8 mouse cellular contexts compared by ENCODE assay signal in genomic region chr1:22805726-22806625, GRCm38 (mm10). TPM values are rescaled to one million over a fixed set of nuclear protein-coding genes. Genes with fewer than 3 reads are reported as not detected.
DNase-seq lines count a peak whose midpoint lies in the region; ATAC-seq and TF ChIP-seq lines count a peak whose summit lies in the region.

TSS of gene Rims1 (minus strand) at chr1:22805994.

- H3K79me3 ChIP-seq in C2C12 (ENCODE audit: low read depth): no peaks in the 10 kb centered on the region

- TF ChIP-seq CTCF in C2C12 (IDR thresholded peaks at IDR 0.05; ENCODE audit: control insufficient read depth, insufficient read depth, insufficient read length): no peak
- TF ChIP-seq CTCF in olfactory bulb, adult 2 months (IDR thresholded peaks at IDR 0.05; ENCODE audit: insufficient read depth, low read depth, low read length): no peak

- peak within 1 kb of the TSS; percentile 83 for H3K9ac ChIP-seq in embryonic facial prominence, embryonic 13.5 days
- H3K9ac ChIP-seq in heart, embryonic 12.5 days: peak within 1 kb of the TSS; percentile 78
- H3K9ac ChIP-seq in liver, embryonic 16.5 days (ENCODE audit: low read depth, low read length): peak within 1 kb of the TSS; percentile 37; the same call in 1 of the 2 replicates

- no peak for TF ChIP-seq POLR2A in olfactory bulb, adult 2 months (IDR thresholded peaks at IDR 0.05; ENCODE audit: insufficient read depth, low read depth, low read length)

- peaks cover 5% of the 10 kb centered on the region for H3K27me3 ChIP-seq in C2C12 (ENCODE audit: control insufficient read depth, insufficient read depth, insufficient read length)
- peaks cover 24% of the 10 kb centered on the region for H3K27me3 ChIP-seq in embryonic facial prominence, embryonic 13.5 days
- peaks cover 17% of the 10 kb centered on the region for H3K27me3 ChIP-seq in heart, embryonic 12.5 days (replicated peaks)
- peaks cover 20% of the 10 kb centered on the region for H3K27me3 ChIP-seq in liver, embryonic 16.5 days (ENCODE audit: control insufficient read depth, insufficient read depth, low read depth, low read length)

- H3K4me3 ChIP-seq in C2C12 (ENCODE audit: insufficient read depth, poor library complexity, severe bottlenecking): peak within 1 kb of the TSS; percentile 6
- peak within 1 kb of the TSS; percentile 72 for H3K4me3 ChIP-seq in embryonic facial prominence, embryonic 13.5 days
- peak within 1 kb of the TSS; percentile 72 for H3K4me3 ChIP-seq in heart, embryonic 12.5 days
- peak within 1 kb of the TSS; percentile 46 for H3K4me3 ChIP-seq in liver, embryonic 16.5 days (ENCODE audit: low read depth, low read length)
- H3K4me3 ChIP-seq in olfactory bulb, adult 2 months (ENCODE audit: insufficient read depth, low read depth, low read length): peak within 1 kb of the TSS; percentile 57

- H3ac ChIP-seq in C2C12 (ENCODE audit: control insufficient read depth, insufficient read length, low read depth): peak within 1 kb of the TSS; percentile 28

- peaks cover 10% of the 10 kb centered on the region for H3K4me1 ChIP-seq in embryonic facial prominence, embryonic 13.5 days
- peaks cover 12% of the 10 kb centered on the region for H3K4me1 ChIP-seq in heart, embryonic 12.5 days (replicated peaks)
- H3K4me1 ChIP-seq in liver, embryonic 16.5 days (ENCODE audit: control insufficient read depth, low read depth, low read length): no peaks in the 10 kb centered on the region
- peaks cover 11% of the 10 kb centered on the region for H3K4me1 ChIP-seq in olfactory bulb, adult 2 months (ENCODE audit: control insufficient read depth, insufficient read depth, low read length)

- H3K36me3 ChIP-seq in C2C12 (ENCODE audit: control insufficient read depth, insufficient read depth): no peaks in the 10 kb centered on the region
- no peaks in the 10 kb centered on the region for H3K36me3 ChIP-seq in embryonic facial prominence, embryonic 13.5 days
- no peaks in the 10 kb centered on the region for H3K36me3 ChIP-seq in heart, embryonic 12.5 days
- no peaks in the 10 kb centered on the region for H3K36me3 ChIP-seq in liver, embryonic 16.5 days (ENCODE audit: control insufficient read depth, insufficient read depth)

- DNase-seq in adrenal gland, postnatal 25 days: peak; percentile 56
- peak; percentile 52 to 66 for DNase-seq in kidney, postnatal 4 days
- no peak for DNase-seq in c-Kit-positive CD71-positive TER-119-positive erythroid progenitor cells, embryonic 14.5 days (ENCODE audit: low spot score)

- no peaks in the 10 kb centered on the region for H3K79me2 ChIP-seq in C2C12 (ENCODE audit: control insufficient read depth, insufficient read depth)

- H3K4me2 ChIP-seq in embryonic facial prominence, embryonic 13.5 days: peak within 1 kb of the TSS; percentile 88
- H3K4me2 ChIP-seq in heart, embryonic 12.5 days: peak within 1 kb of the TSS; percentile 97
- H3K4me2 ChIP-seq in liver, embryonic 16.5 days (ENCODE audit: low read depth, low read length): peak within 1 kb of the TSS; percentile 66

- under 1% methylated on average over 60 of the region's 76 CpGs for WGBS in embryonic facial prominence, embryonic 13.5 days
- WGBS in heart, embryonic 12.5 days: 1% methylated on average over 54 of the region's 76 CpGs
- 2% methylated on average over 55 of the region's 76 CpGs for WGBS in liver, embryonic 16.5 days (ENCODE audit: insufficient replicate concordance)
- 1% methylated on average over 75 of the region's 76 CpGs for WGBS in olfactory bulb, adult 2 months

- peak within 1 kb of the TSS; percentile 33; the same call in 1 of the 2 replicates for H3K27ac ChIP-seq in embryonic facial prominence, embryonic 13.5 days
- no peak within 1 kb of the TSS for H3K27ac ChIP-seq in heart, embryonic 12.5 days (ENCODE audit: poor library complexity, severe bottlenecking)
- no peak within 1 kb of the TSS for H3K27ac ChIP-seq in liver, embryonic 16.5 days (ENCODE audit: low read length)
- no peak within 1 kb of the TSS for H3K27ac ChIP-seq in olfactory bulb, adult 2 months (ENCODE audit: insufficient read depth, low read depth, low read length)

- ATAC-seq in embryonic facial prominence, embryonic 13.5 days (ENCODE audit: insufficient number of reproducible peaks, insufficient read depth, low FRiP score, low TSS enrichment, low read depth): peak; percentile 87
- peak; percentile 85 for ATAC-seq in heart, embryonic 12.5 days (ENCODE audit: insufficient number of reproducible peaks, low FRiP score)
- peak; percentile 30; the same call in 1 of the 2 replicates for ATAC-seq in liver, embryonic 16.5 days (ENCODE audit: low read depth)

- no peaks in the 10 kb centered on the region for H3K9me3 ChIP-seq in embryonic facial prominence, embryonic 13.5 days
- no peaks in the 10 kb centered on the region for H3K9me3 ChIP-seq in heart, embryonic 12.5 days (replicated peaks)
- no peaks in the 10 kb centered on the region for H3K9me3 ChIP-seq in liver, embryonic 16.5 days (replicated peaks; ENCODE audit: control insufficient read depth, low read length)

TF ChIP-seq in C2C12, 6 proteins besides CTCF, POLR2A, EP300 and RAD21:
- TF ChIP-seq MAX (IDR thresholded peaks at IDR 0.05): no peak

RNA-seq across cellular contexts. Expression of gene Rims1, which starts in this region (rescaled TPM):
- polyA plus RNA-seq in C2C12 (2012; fragmentation: generic; extraction: Trizol): not detected
- total RNA-seq in adrenal gland, postnatal 25 days (2021): 0.19 and 0.55 TPM in 2 replicates
- 1.6 and 2.2 TPM in 2 replicates for polyA plus RNA-seq in embryonic facial prominence, embryonic 13.5 days (2015; fragmentation: Nextera tagmentation; extraction: Ambion mirVana)
- polyA plus RNA-seq in heart, embryonic 12.5 days (2016; fragmentation: Nextera tagmentation; extraction: Ambion mirVana): 1.5 and 1.8 TPM in 2 replicates
- 0.08 TPM in 1 of 2 replicates, not detected in the other for polyA plus RNA-seq in liver, embryonic 16.5 days (2015; fragmentation: Nextera tagmentation; extraction: Ambion mirVana)
- not detected in 2 replicates for polyA plus RNA-seq in olfactory bulb, adult 2 months (2012; ENCODE audit: insufficient read depth, insufficient read length, low replicate concordance, missing spikeins)

Comparison
In these comparisons a context has a peak if more than half of its experiments do, and no peak if none do; other contexts are left out.
1. Peak in DNase-seq in adrenal gland, postnatal 25 days; RNA of the gene not detected or under 1 TPM.
2. Peak in ATAC-seq, H3K4me3 ChIP-seq, H3K9ac ChIP-seq and H3K4me2 ChIP-seq in liver, embryonic 16.5 days; RNA of the gene not detected or under 1 TPM.
3. H3K4me3 ChIP-seq: peak in every context shown above with its lines; median percentile 72 in embryonic facial prominence, embryonic 13.5 days; 72 in heart, embryonic 12.5 days; 57 in olfactory bulb, adult 2 months; 46 in liver, embryonic 16.5 days; 6 in C2C12.
4. ATAC-seq: peak in every context shown above with its lines; median percentile 87 in embryonic facial prominence, embryonic 13.5 days; 85 in heart, embryonic 12.5 days; 30 in liver, embryonic 16.5 days.